Mouse (Mus musculus) neural tube, embryonic 11.5 days (tissue): Measurements from ENCODE around the gene Nlrc5. TPM values are rescaled to one million over a fixed set of nuclear protein-coding genes. Genes with fewer than 3 reads are reported as not detected.

ENCODE experiments used
- ATAC-seq: fragments of 200-750 bp; cut with Nextera tagmentation; 2 replicates; pipeline ENCODE4 v1.8.0; 2017; ENCODE audit warnings: moderate number of reproducible peaks, mild to moderate bottlenecking, moderate TSS enrichment, moderate library complexity; ENCODE audit not compliant: insufficient read depth, low FRiP score, low TSS enrichment
- DNase-seq: peaks from one replicate; pipeline ENCODE4 v3.0.0-alpha.2; 2015; ENCODE audit warnings: low spot score
- H3K27ac ChIP-seq: fragments of 300-500 bp; sonication (generic); 2 replicates; pipeline ENCODE4 v1.5.1; 2014; ENCODE audit warnings: low read depth, mild to moderate bottlenecking, low read length
- H3K27me3 ChIP-seq: fragments of 300-500 bp; sonication (generic); 2 replicates; pipeline ENCODE4 v1.6.1; 2014; ENCODE audit warnings: mild to moderate bottlenecking, low read length, mixed read lengths; ENCODE audit not compliant: control insufficient read depth, insufficient read depth
- H3K36me3 ChIP-seq: fragments of 300-500 bp; sonication (generic); 2 replicates; pipeline ENCODE4 v1.6.1; 2014; ENCODE audit warnings: mild to moderate bottlenecking, low read length, moderate library complexity, mixed read lengths; ENCODE audit not compliant: control insufficient read depth, insufficient read depth
- H3K4me1 ChIP-seq: fragments of 300-500 bp; sonication (generic); 2 replicates; pipeline ENCODE4 v1.6.1; 2014; ENCODE audit warnings: low read length, mixed read lengths; ENCODE audit not compliant: control insufficient read depth, insufficient read depth
- H3K4me2 ChIP-seq: fragments of 300-500 bp; sonication (generic); 2 replicates; pipeline ENCODE4 v1.6.1; 2014; ENCODE audit warnings: low read depth, mild to moderate bottlenecking, moderate library complexity
- H3K4me3 ChIP-seq: fragments of 300-500 bp; sonication (generic); 2 replicates; pipeline ENCODE4 v1.5.1; 2014; ENCODE audit warnings: low read depth, low read length
- H3K9ac ChIP-seq: fragments of 300-500 bp; sonication (generic); 2 replicates; pipeline ENCODE4 v1.6.1; 2014; ENCODE audit warnings: mild to moderate bottlenecking, low read length
- H3K9me3 ChIP-seq: fragments of 300-500 bp; sonication (generic); 2 replicates; pipeline ENCODE4 v1.6.1; 2016; ENCODE audit warnings: low read length; ENCODE audit not compliant: control insufficient read depth
- WGBS: fragments of 180-500 bp; shearing (Covaris S2); extraction: QIAGEN DNeasy Blood & Tissue Kit; methylation state at CpG from one replicate; pipeline ENCODE4 v1.1.7; 2014; 5-methylcytosine and 5-hydroxymethylcytosine counted together
- polyA plus RNA-seq: library from polyadenylated mRNA; unstranded; fragments of >200 nt; fragmentation: Nextera tagmentation; extraction: Ambion mirVana; gene quantifications from 2 replicates; pipeline ENCODE4 v1.2.1, GENCODE M21; 2014

The Nlrc5 gene
- polyA plus RNA-seq, 1 experiment from 2014 or later = not detected

- Histone ChIP-seq H3K9me3 (no peaks in the 10 kb centered on the region), H3K4me3 (no peak overlapping the region), H3K27me3 (no peaks in the 10 kb centered on the region), H3K27ac (no peak overlapping the region), H3K4me2 (no peak overlapping the region), H3K36me3 (no peaks in the 10 kb centered on the region), H3K4me1 (no peaks in the 10 kb centered on the region), H3K9ac (no peak overlapping the region)
- no peak for ATAC-seq
- no peak for DNase-seq
- WGBS = 67% methylated on average over 8 of the region's 8 CpGs
Observed at GRCm38 (mm10) chr8:94543981-94544380, 109.8 kb downstream of the Nlrc5 start.

DNA sequence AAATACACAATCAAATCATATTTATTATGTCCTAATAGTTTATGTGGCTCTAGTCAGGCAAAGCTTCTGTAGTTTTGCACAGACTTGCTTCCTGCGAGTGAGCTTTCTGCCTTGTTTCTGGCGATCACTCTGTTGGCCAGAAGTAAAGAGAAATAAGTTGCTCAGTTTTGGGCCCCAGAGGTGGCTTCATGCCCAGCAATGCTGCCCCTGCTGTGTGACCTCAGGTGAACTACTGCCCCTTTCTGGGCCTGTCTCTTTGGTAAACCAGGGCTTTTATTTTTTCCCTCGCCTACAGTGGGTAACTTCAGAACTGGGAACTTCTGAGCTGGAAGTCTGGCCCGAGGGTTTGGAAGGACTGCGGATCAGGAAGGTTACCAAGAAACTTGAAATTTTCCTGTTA, 114.9 kb downstream of the Nlrc5 start:
- Histone ChIP-seq H3K4me2 (no peak overlapping the region), H3K27ac (no peak overlapping the region), H3K4me1 (peaks cover 16% of the 10 kb centered on the region), H3K36me3 (no peaks in the 10 kb centered on the region), H3K9me3 (no peaks in the 10 kb centered on the region), H3K9ac (no peak overlapping the region), H3K27me3 (no peaks in the 10 kb centered on the region), H3K4me3 (no peak overlapping the region)
- no peak for DNase-seq
- no peak for ATAC-seq
- WGBS = 83% methylated on average over 5 of the region's 5 CpGs

GRCm38 (mm10) chr8:94549482-94549881, 115.3 kb downstream of the Nlrc5 start:
- H3K4me3 ChIP-seq = no peak overlapping the region
- DNase-seq = no peak
- WGBS = 67% methylated on average over 5 of the region's 5 CpGs
- no peaks in the 10 kb centered on the region for H3K9me3 ChIP-seq
- no peak overlapping the region for H3K4me2 ChIP-seq
- H3K27me3 ChIP-seq = no peaks in the 10 kb centered on the region
- no peak for ATAC-seq
- peaks cover 16% of the 10 kb centered on the region for H3K4me1 ChIP-seq
- H3K9ac ChIP-seq = no peak overlapping the region
- H3K36me3 ChIP-seq = no peaks in the 10 kb centered on the region
- H3K27ac ChIP-seq = no peak overlapping the region

- Histone ChIP-seq H3K27me3 (no peaks in the 10 kb centered on the region), H3K36me3 (no peaks in the 10 kb centered on the region), H3K4me3 (no peak overlapping the region), H3K4me2 (no peak overlapping the region), H3K9me3 (no peaks in the 10 kb centered on the region), H3K27ac (no peak overlapping the region), H3K9ac (no peak overlapping the region), H3K4me1 (peaks cover 16% of the 10 kb centered on the region)
- 88% methylated on average over 5 of the region's 5 CpGs for WGBS
- ATAC-seq (no peak), DNase-seq (no peak)
Observed at GRCm38 (mm10) chr8:94549998-94550397, 115.8 kb downstream of the Nlrc5 start.

DNA sequence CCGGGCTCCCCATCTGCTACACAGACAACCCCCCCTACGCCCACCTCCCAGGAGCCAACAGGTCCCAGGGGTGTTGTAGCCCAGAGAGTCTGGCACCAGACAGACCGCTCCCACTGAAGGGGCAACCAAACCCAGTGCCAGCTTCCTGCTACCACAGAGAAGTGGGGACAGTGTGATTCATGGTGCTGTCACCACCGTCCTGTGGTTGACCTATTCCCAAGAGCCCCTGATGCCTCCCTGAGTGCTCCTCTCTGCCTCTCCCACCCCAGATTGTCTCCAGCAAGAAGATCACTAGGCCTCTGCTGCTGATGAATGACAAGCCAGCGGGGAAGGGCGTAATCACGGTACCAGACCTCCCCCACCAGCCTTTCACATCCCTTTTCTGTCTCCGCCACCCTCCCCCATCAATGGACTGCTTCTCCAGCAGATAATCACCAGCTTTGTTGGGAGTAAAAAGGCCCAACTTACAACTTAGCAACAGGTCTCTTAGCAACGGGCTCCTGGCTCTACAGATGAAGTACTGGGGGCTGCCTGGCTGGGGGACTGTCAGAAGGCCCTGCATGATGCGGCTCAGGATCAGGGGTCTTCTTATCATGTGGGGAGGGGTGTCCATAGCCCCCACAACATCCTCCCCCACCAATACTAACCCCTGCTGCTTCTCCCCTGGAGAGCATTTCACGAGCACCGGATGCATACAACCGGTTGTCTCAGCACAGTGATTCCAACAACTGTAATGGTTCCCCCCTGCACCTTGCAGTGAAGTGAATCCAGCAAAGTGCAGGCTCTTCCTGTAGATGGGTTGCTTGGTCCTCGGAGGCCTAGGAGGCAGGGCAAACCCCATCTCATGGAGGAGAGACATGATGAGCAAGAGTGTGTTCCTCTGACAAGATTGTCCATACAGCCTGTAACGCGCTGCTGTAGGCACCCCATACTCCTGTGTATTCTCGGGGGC, 117.6 kb downstream of the Nlrc5 start:
- WGBS = 37% methylated on average over 17 of the region's 17 CpGs
- Histone ChIP-seq H3K4me1 (peaks cover 16% of the 10 kb centered on the region), H3K4me2 (no peak overlapping the region), H3K27ac (0 out of 2 replicates have a peak overlapping the region, but pooled peaks have one; percentile 20), H3K36me3 (no peaks in the 10 kb centered on the region), H3K27me3 (no peaks in the 10 kb centered on the region), H3K4me3 (no peak overlapping the region), H3K9me3 (no peaks in the 10 kb centered on the region), H3K9ac (peak overlapping the region; percentile 10; the same call in 1 of the 2 replicates)
- DNase-seq = peak; percentile 77
- peak; percentile 87 for ATAC-seq

- DNase-seq = no peak
- no peaks in the 10 kb centered on the region for H3K27me3 ChIP-seq
- H3K9me3 ChIP-seq = no peaks in the 10 kb centered on the region
- peaks cover 16% of the 10 kb centered on the region for H3K4me1 ChIP-seq
- H3K4me2 ChIP-seq = no peak overlapping the region
- H3K27ac ChIP-seq = no peak overlapping the region
- no peak for ATAC-seq
- no peak overlapping the region for H3K4me3 ChIP-seq
- WGBS = 67% methylated on average over 2 of the region's 2 CpGs
- no peak overlapping the region for H3K9ac ChIP-seq
- no peaks in the 10 kb centered on the region for H3K36me3 ChIP-seq
Observed at GRCm38 (mm10) chr8:94552696-94553095, 118.5 kb downstream of the Nlrc5 start.

DNA sequence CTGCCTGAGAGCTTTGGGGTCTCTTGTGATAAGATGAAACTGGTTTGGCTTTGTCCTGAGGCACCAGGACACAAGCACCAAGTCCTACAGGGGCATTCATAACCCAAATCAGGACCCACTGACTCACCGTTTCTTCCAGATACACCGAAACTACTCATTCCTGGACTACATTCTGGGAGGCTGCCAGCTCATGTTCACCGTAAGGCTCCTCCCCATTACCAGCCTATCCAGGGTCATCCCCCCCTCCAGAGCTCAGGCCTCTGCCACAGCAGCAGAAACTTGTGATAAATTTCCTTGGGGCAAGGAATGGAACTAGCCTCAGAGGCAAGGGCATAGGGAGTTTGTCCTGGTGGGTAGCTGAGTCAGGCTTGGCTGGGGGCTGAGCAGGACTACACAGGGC, 123.1 kb downstream of the Nlrc5 start:
- DNase-seq (no peak), ATAC-seq (no peak)
- peaks cover 10% of the 10 kb centered on the region for H3K4me1 ChIP-seq
- 92% methylated on average over 3 of the region's 3 CpGs for WGBS
- no peak overlapping the region for H3K4me3 ChIP-seq
- no peaks in the 10 kb centered on the region for H3K36me3 ChIP-seq
- H3K9ac ChIP-seq = no peak overlapping the region
- no peak overlapping the region for H3K4me2 ChIP-seq
- no peak overlapping the region for H3K27ac ChIP-seq
- no peaks in the 10 kb centered on the region for H3K9me3 ChIP-seq
- H3K27me3 ChIP-seq = no peaks in the 10 kb centered on the region

- peak; percentile 65 for DNase-seq
- peak; percentile 75 for ATAC-seq
- H3K9me3 ChIP-seq = no peaks in the 10 kb centered on the region
- H3K36me3 ChIP-seq = no peaks in the 10 kb centered on the region
- no peak overlapping the region for H3K4me2 ChIP-seq
- H3K9ac ChIP-seq = no peak overlapping the region
- H3K27ac ChIP-seq = no peak overlapping the region
- peaks cover 8% of the 10 kb centered on the region; the same call in 1 of the 2 replicates for H3K4me1 ChIP-seq
- WGBS = 40% methylated on average over 5 of the region's 5 CpGs
- H3K27me3 ChIP-seq = no peaks in the 10 kb centered on the region
- H3K4me3 ChIP-seq = no peak overlapping the region
Observed at GRCm38 (mm10) chr8:94561256-94561655, 127.1 kb downstream of the Nlrc5 start.

DNA sequence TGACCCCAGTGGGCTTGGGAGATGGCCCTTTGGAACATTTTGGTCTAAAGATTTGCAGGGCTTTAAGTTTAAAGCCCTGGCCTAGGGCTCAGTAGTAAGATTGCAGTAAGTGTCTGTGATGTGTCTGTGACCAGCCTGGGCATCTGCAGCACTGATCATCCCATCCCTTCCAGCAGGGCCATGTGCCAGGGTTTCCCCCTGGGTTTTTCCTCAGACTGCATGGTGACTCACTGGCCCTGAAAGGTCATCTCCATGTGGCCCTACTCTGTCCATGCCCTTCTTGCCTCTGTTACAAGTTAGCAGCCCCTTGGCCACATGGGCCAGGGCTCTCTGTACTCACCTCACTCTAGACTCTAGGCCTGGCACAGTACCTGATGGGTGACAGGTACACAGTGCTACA, 130.3 kb downstream of the Nlrc5 start:
- H3K9ac ChIP-seq = no peak overlapping the region
- DNase-seq = no peak
- H3K36me3 ChIP-seq = no peaks in the 10 kb centered on the region
- no peak for ATAC-seq
- H3K4me2 ChIP-seq = no peak overlapping the region
- no peak overlapping the region for H3K4me3 ChIP-seq
- no peak overlapping the region for H3K27ac ChIP-seq
- H3K9me3 ChIP-seq = no peaks in the 10 kb centered on the region
- no peaks in the 10 kb centered on the region for H3K27me3 ChIP-seq
- H3K4me1 ChIP-seq = peaks cover 20% of the 10 kb centered on the region
